Mouse (Mus musculus): ENCODE results near the gene Arhgap17. TPM values are rescaled to one million over a fixed set of nuclear protein-coding genes. Genes with fewer than 3 reads are reported as not detected.

Gene Arhgap17
- polyA plus RNA-seq, 1 experiment: 8.2 TPM

- no peaks in the 10 kb centered on the region for H3K4me1 ChIP-seq (ENCODE audit: control insufficient read depth, insufficient read depth, low read length)
- no peak overlapping the region for H3K4me3 ChIP-seq (ENCODE audit: control insufficient read depth, low read depth, low read length)
- TF ChIP-seq POLR2A (IDR thresholded peaks at IDR 0.05; ENCODE audit: control insufficient read depth, low read depth, low read length) (no peak), CTCF (IDR thresholded peaks at IDR 0.05; ENCODE audit: control insufficient read depth, insufficient read depth, insufficient replicate concordance, low read depth, low read length) (no peak)
- no peak overlapping the region for H3K27ac ChIP-seq (ENCODE audit: control insufficient read depth, insufficient read depth, low read depth, low read length)
- peaks cover 2% of the 10 kb centered on the region for H3K36me3 ChIP-seq (ENCODE audit: control insufficient read depth, insufficient read depth, low read length)
- H3K27me3 ChIP-seq (ENCODE audit: control insufficient read depth, insufficient read depth, low read length): no peaks in the 10 kb centered on the region
Measured at GRCm38 (mm10) chr7:123287903-123288302, 81.8 kb downstream of the Arhgap17 start.

- H3K4me3 ChIP-seq (ENCODE audit: control insufficient read depth, low read depth, low read length): no peak overlapping the region
- H3K4me1 ChIP-seq (ENCODE audit: control insufficient read depth, insufficient read depth, low read length): no peaks in the 10 kb centered on the region
- no peak overlapping the region for H3K27ac ChIP-seq (ENCODE audit: control insufficient read depth, insufficient read depth, low read depth, low read length)
- no peak for TF ChIP-seq CTCF (IDR thresholded peaks at IDR 0.05; ENCODE audit: control insufficient read depth, insufficient read depth, insufficient replicate concordance, low read depth, low read length)
- no peak for TF ChIP-seq POLR2A (IDR thresholded peaks at IDR 0.05; ENCODE audit: control insufficient read depth, low read depth, low read length)
- H3K36me3 ChIP-seq (ENCODE audit: control insufficient read depth, insufficient read depth, low read length): peaks cover 2% of the 10 kb centered on the region
- no peaks in the 10 kb centered on the region for H3K27me3 ChIP-seq (ENCODE audit: control insufficient read depth, insufficient read depth, low read length)
Measured at GRCm38 (mm10) chr7:123285896-123286295, 83.8 kb downstream of the Arhgap17 start.

GRCm38 (mm10) chr7:123283826-123284225 lies 85.9 kb downstream of the Arhgap17 start:
- H3K36me3 ChIP-seq (ENCODE audit: control insufficient read depth, insufficient read depth, low read length): peaks cover 2% of the 10 kb centered on the region
- no peaks in the 10 kb centered on the region for H3K27me3 ChIP-seq (ENCODE audit: control insufficient read depth, insufficient read depth, low read length)
- no peaks in the 10 kb centered on the region for H3K4me1 ChIP-seq (ENCODE audit: control insufficient read depth, insufficient read depth, low read length)
- no peak overlapping the region for H3K4me3 ChIP-seq (ENCODE audit: control insufficient read depth, low read depth, low read length)
- TF ChIP-seq CTCF (IDR thresholded peaks at IDR 0.05; ENCODE audit: control insufficient read depth, insufficient read depth, insufficient replicate concordance, low read depth, low read length) (no peak), POLR2A (IDR thresholded peaks at IDR 0.05; ENCODE audit: control insufficient read depth, low read depth, low read length) (no peak)
- no peak overlapping the region for H3K27ac ChIP-seq (ENCODE audit: control insufficient read depth, insufficient read depth, low read depth, low read length)

GRCm38 (mm10) chr7:123279797-123280196 lies 89.9 kb downstream of the Arhgap17 start:
- H3K4me1 ChIP-seq (ENCODE audit: control insufficient read depth, insufficient read depth, low read length): no peaks in the 10 kb centered on the region
- H3K27ac ChIP-seq (ENCODE audit: control insufficient read depth, insufficient read depth, low read depth, low read length): no peak overlapping the region
- TF ChIP-seq CTCF (IDR thresholded peaks at IDR 0.05; ENCODE audit: control insufficient read depth, insufficient read depth, insufficient replicate concordance, low read depth, low read length) (no peak), POLR2A (IDR thresholded peaks at IDR 0.05; ENCODE audit: control insufficient read depth, low read depth, low read length) (no peak)
- H3K36me3 ChIP-seq (ENCODE audit: control insufficient read depth, insufficient read depth, low read length): no peaks in the 10 kb centered on the region
- no peak overlapping the region for H3K4me3 ChIP-seq (ENCODE audit: control insufficient read depth, low read depth, low read length)
- no peaks in the 10 kb centered on the region for H3K27me3 ChIP-seq (ENCODE audit: control insufficient read depth, insufficient read depth, low read length)

- Histone ChIP-seq H3K4me1 (ENCODE audit: control insufficient read depth, insufficient read depth, low read length) (no peaks in the 10 kb centered on the region), H3K27me3 (ENCODE audit: control insufficient read depth, insufficient read depth, low read length) (no peaks in the 10 kb centered on the region), H3K27ac (ENCODE audit: control insufficient read depth, insufficient read depth, low read depth, low read length) (no peak overlapping the region), H3K4me3 (ENCODE audit: control insufficient read depth, low read depth, low read length) (no peak overlapping the region), H3K36me3 (ENCODE audit: control insufficient read depth, insufficient read depth, low read length) (no peaks in the 10 kb centered on the region)
- no peak for TF ChIP-seq CTCF (IDR thresholded peaks at IDR 0.05; ENCODE audit: control insufficient read depth, insufficient read depth, insufficient replicate concordance, low read depth, low read length)
- TF ChIP-seq POLR2A (IDR thresholded peaks at IDR 0.05; ENCODE audit: control insufficient read depth, low read depth, low read length): no peak
Measured at GRCm38 (mm10) chr7:123276568-123276967, 93.1 kb downstream of the Arhgap17 start.

GRCm38 (mm10) chr7:123273056-123273455 lies 96.7 kb downstream of the Arhgap17 start:
- no peaks in the 10 kb centered on the region for H3K27me3 ChIP-seq (ENCODE audit: control insufficient read depth, insufficient read depth, low read length)
- H3K27ac ChIP-seq (ENCODE audit: control insufficient read depth, insufficient read depth, low read depth, low read length): no peak overlapping the region
- H3K36me3 ChIP-seq (ENCODE audit: control insufficient read depth, insufficient read depth, low read length): no peaks in the 10 kb centered on the region
- no peak overlapping the region for H3K4me3 ChIP-seq (ENCODE audit: control insufficient read depth, low read depth, low read length)
- no peaks in the 10 kb centered on the region for H3K4me1 ChIP-seq (ENCODE audit: control insufficient read depth, insufficient read depth, low read length)
- TF ChIP-seq CTCF (IDR thresholded peaks at IDR 0.05; ENCODE audit: control insufficient read depth, insufficient read depth, insufficient replicate concordance, low read depth, low read length) (no peak), POLR2A (IDR thresholded peaks at IDR 0.05; ENCODE audit: control insufficient read depth, low read depth, low read length) (no peak)

GRCm38 (mm10) chr7:123258103-123258502 lies 111.6 kb downstream of the Arhgap17 start:
- Histone ChIP-seq H3K27ac (ENCODE audit: control insufficient read depth, insufficient read depth, low read depth, low read length) (no peak overlapping the region), H3K36me3 (ENCODE audit: control insufficient read depth, insufficient read depth, low read length) (no peaks in the 10 kb centered on the region), H3K27me3 (ENCODE audit: control insufficient read depth, insufficient read depth, low read length) (no peaks in the 10 kb centered on the region), H3K4me1 (ENCODE audit: control insufficient read depth, insufficient read depth, low read length) (no peaks in the 10 kb centered on the region), H3K4me3 (ENCODE audit: control insufficient read depth, low read depth, low read length) (no peak overlapping the region)
- TF ChIP-seq CTCF (IDR thresholded peaks at IDR 0.05; ENCODE audit: control insufficient read depth, insufficient read depth, insufficient replicate concordance, low read depth, low read length) (no peak), POLR2A (IDR thresholded peaks at IDR 0.05; ENCODE audit: control insufficient read depth, low read depth, low read length) (no peak)
